Mouse (Mus musculus): ENCODE data around the gene Prss54.

The Prss54 gene

GRCm38 (mm10) chr8:95576240-95576639 is at the start of gene Prss54:
TSS of gene Prss54 (minus strand) at chr8:95576340.
- in situ Hi-C loops (cut with MboI; ENCODE audit: unreplicated experiment in 2 of 2): no loop called here

DNA sequence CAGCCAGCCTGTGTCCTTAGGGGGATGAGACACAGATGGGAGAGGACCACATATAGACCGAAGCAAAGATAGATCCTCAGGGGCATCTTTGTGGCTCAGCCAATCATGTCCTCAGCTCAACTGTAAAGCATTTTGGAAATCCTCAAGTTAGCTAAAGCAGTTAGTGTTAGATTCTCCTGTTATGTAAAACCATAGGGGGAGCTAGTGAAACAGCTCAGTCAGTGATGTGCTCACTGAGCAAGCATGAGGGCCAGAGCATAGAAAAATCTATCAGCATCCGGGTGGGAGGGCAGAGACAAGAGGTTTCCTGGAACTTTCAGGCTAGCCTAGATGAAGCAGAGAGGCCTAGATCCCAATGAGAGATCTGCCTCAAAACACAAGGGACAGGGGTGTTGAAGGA is 48.7 kb upstream of the Prss54 start:
- in situ Hi-C loops (cut with MboI; ENCODE audit: unreplicated experiment in 2 of 2): loop anchor here in 1 of 2 experiments (10.0 kb wide), 1 partner anchor 270 kb away; no protein-coding TSS in a partner anchor

GRCm38 (mm10) chr8:95620046-95620445 is 43.9 kb upstream of the Prss54 start:
- in situ Hi-C loops (cut with MboI; ENCODE audit: unreplicated experiment in 2 of 2): loop anchor here in 1 of 2 experiments (10.0 kb wide), 1 partner anchor 275 kb away; no protein-coding TSS in a partner anchor

DNA sequence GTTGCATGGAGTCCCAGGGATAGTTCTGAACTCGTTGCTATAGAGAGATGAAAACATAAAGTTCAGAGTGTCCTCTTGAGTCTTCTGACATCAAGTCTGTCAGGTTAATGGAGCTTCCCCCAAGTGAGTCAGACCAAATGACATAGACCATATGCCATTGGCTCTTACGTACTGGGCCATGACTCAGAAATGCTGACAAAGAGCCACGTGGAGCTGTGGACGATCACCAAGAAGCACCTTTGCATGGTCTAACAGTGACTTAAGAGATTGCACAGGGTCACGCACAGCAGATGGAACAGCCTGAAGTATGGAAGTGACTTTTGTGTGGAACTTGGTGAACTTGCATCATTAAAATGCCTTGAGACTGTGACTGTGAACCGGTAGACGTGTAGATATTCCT is 40.2 kb upstream of the Prss54 start:
- in situ Hi-C loops (cut with MboI; ENCODE audit: unreplicated experiment in 2 of 2): loop anchor here in 1 of 2 experiments (10.0 kb wide), 2 partner anchors 68 to 218 kb away; no protein-coding TSS in a partner anchor

DNA sequence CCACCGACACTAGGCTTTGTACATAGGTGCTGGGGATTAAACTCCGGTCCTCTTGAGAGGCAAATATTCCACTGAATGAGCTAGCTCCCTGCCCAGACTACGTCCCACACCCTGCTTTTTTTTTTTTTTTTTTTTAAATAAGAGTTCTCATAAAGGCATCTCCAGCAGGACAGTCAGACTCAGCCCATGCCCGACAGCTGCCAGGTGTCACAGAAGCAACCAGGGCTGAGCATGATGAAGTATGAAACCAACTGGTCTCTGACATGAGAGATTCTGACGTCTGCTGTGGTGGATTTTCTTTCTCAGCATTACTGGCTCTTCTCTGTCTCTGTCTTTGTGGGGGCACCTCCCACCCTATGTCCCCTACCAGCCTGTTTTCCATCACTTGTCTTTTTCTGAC is 35.6 kb upstream of the Prss54 start:
- in situ Hi-C loops (cut with MboI; ENCODE audit: unreplicated experiment in 2 of 2): loop anchor here in 1 of 2 experiments (10.0 kb wide), 2 partner anchors 73 to 223 kb away; no protein-coding TSS in a partner anchor

DNA sequence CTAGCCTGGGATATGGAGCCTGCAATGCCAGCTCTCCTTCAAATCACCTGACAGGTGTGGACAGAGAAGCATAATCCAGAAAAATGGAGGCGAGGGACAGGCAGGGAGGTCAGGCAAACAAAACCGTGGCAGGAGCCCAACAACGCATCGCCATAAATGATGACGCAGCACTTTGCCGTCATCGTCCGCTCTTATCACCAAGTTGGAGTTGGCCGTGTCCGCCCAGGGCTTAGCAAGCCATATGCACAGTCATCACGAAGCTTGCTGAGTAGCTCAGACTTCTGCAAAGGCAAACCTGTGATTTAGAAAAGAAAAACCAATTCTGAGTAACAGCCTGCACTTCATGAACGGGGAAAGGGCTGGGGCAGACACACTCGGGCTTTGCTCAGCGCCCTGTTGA is 34.6 kb upstream of the Prss54 start:
- in situ Hi-C loops (cut with MboI; ENCODE audit: unreplicated experiment in 2 of 2): loop anchor here in 1 of 2 experiments (10.0 kb wide), 2 partner anchors 74 to 224 kb away; no protein-coding TSS in a partner anchor

DNA sequence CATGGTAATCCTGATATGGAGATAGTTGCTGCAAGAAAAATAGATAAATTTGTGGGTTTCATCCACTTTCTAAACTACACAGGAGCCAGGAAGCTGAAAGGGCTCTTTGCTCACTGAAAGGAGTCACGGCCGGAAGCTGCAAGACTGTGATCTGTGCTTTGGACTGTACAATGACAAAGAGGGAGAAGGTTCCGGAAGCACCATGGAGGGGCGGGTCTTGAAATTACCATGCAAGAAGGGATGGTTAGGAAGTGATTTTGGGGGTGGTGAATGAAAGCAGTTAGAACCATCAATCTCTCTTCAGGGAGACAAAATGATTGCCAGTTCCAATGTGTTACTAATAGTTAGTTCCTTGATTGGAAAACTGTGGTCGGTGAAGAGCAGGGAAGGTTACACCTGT is 33.3 kb upstream of the Prss54 start:
- in situ Hi-C loops (cut with MboI; ENCODE audit: unreplicated experiment in 2 of 2): loop anchor here in 1 of 2 experiments (10.0 kb wide), 1 partner anchor 315 kb away; no protein-coding TSS in a partner anchor

GRCm38 (mm10) chr8:95607210-95607609 is 31.1 kb upstream of the Prss54 start:
- in situ Hi-C loops (cut with MboI; ENCODE audit: unreplicated experiment in 2 of 2): loop anchor here in 1 of 2 experiments (10.0 kb wide), 1 partner anchor 318 kb away; no protein-coding TSS in a partner anchor

DNA sequence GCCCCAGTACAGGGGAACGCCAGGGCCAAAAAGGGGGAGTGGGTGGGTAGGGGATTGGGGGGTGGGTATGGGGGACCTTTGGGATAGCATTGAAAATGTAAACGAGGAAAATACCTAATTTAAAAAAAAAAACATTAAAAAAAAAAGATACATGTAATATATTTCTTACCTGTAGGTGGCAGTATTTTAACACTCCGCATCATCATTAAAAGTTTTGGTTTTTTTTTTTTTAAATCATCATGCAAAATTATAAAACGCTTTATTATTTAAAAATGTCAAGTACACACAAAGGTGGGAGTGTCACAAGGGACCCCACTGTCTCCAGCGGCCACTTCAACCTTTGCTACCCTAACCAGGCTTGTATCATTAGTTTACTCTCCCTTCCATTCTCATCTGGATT is 30.4 kb upstream of the Prss54 start:
- in situ Hi-C loops (cut with MboI; ENCODE audit: unreplicated experiment in 2 of 2): loop anchor here in 1 of 2 experiments (10.0 kb wide), 1 partner anchor 318 kb away; no protein-coding TSS in a partner anchor

- in situ Hi-C loops (cut with MboI; ENCODE audit: unreplicated experiment in 2 of 2): loop anchor here (5.0 to 10.0 kb wide), 4 partner anchors 95 to 323 kb away; no protein-coding TSS in a partner anchor
These were observed 26.0 kb upstream of the Prss54 start for GRCm38 (mm10) chr8:95602168-95602567.

- in situ Hi-C loops (cut with MboI; ENCODE audit: unreplicated experiment in 2 of 2): loop anchor here (5.0 to 10.0 kb wide), 4 partner anchors 96 to 323 kb away; no protein-coding TSS in a partner anchor
These were observed 25.2 kb upstream of the Prss54 start for GRCm38 (mm10) chr8:95601306-95601705.

- in situ Hi-C loops (cut with MboI; ENCODE audit: unreplicated experiment in 2 of 2): loop anchor here (5.0 to 10.0 kb wide), 4 partner anchors 97 to 325 kb away; no protein-coding TSS in a partner anchor
These were observed 23.7 kb upstream of the Prss54 start for GRCm38 (mm10) chr8:95599861-95600260.

GRCm38 (mm10) chr8:95596841-95597241 is 20.7 kb upstream of the Prss54 start:
- in situ Hi-C loops (cut with MboI; ENCODE audit: unreplicated experiment in 2 of 2): loop anchor here in 1 of 2 experiments (5.0 kb wide), 1 partner anchor 100 kb away; no protein-coding TSS in a partner anchor

DNA sequence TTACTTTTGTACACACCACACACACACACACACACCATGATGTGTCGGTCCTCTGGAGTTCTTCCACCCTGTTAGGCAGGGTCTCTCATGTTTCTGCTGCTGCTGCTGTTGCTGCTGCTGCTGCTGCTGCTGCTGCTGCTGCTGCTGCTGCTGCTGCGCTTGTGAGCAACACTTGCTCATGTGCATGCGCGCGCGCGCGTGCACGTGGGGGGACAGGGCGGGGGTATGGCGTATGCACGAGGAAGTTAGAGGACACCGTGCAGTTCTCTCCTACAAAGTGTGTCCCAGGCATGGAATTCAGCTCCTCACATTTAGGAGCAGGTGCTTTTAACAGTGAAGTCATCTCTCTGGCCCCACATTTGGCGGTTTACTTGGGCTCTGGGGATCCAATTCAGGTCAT is 19.0 kb upstream of the Prss54 start:
- in situ Hi-C loops (cut with MboI; ENCODE audit: unreplicated experiment in 2 of 2): loop anchor here in 1 of 2 experiments (5.0 kb wide), 1 partner anchor 102 kb away; no protein-coding TSS in a partner anchor

DNA sequence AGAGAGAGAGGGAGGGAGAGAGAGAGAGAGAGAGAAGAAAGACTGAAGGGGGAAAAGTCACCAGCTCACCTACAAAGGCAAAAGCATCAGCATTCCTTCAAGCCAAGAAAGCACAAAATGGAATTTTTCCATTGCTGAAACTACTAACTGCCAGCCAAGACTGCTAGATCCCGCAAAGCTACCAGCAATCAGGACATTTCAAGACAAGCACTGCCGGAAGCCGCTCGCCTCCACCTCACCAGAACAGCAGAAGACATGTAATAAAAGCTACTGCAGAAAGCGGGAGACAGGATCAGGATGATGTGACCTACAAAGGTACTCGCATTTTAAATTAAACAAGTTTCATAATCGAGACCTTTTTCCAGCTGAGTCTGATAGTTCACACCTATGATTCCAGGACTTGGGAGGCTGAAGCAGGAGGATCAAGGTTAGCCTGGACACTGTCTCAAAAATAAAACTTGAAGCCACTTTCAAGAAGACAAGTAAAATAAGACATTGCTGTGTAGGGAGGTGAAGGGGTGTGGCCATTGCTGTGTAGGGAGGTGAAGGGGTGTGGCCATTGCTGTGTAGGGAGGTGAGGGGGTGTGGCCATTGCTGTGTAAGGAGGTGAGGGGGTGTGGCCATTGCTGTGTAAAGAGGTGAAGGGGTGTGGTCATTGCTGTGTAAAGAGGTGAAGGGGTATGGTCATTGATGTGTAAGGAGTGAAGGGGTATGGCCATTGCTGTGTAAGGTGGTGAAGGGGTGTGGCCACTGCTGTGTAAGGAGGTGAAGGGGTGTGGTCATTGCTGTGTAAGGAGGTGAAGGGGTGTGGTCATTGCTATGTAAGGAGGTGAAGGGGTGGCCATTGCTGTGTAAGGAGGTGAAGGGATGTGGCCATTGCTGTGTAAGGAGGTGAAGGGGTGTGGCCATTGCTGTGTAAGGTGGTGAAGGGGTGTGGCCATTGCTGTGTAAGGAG is 17.6 kb upstream of the Prss54 start:
- in situ Hi-C loops (cut with MboI; ENCODE audit: unreplicated experiment in 2 of 2): no loop called here

DNA sequence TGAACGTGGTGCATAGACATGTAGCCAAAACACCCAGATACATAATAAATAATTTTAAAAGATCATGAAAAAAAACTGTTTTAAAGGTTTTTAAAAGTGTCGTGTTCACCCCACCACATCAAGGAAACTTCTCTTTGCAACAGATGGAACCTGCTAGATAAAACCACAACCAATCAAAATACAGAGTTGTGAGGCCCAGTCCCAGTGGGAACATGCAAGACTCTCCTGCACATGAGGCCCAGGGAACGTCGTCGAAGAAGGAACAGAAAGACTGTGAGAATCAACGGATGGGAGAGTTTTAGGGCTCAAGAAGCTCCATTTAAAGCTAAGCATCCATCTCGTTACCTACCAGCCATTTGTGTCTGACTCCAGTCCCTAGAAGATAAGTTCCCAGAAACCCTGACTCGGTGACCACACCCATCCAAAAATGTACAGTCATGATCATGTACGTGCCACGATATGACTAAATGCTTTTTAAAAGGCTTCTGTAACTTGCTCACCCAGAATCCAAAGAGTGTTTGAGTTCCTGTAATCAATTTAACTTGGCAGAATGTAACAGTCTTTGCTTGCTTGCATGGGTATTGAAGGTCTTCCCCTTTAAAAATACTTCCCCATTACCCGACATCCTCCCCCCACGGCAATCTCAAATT is 16.1 kb upstream of the Prss54 start:
- in situ Hi-C loops (cut with MboI; ENCODE audit: unreplicated experiment in 2 of 2): no loop called here

DNA sequence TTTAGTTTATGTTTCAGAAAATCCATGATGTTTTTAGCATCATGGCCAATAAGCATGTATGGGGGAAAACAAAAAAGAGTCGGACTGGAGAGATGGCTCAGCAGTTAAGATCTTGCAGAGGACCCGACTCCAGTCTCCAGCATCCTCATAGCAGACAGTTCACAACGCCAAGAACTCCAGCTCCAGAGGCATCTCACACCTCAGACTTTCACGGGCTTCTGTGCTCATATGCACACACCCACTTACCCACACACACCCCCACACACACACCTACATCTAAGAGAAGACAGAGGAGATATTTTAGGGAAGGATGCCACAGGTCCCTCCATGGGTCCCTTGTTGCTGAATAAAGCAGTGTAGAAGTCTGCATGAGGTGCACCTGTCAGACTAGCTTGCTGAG is 14.4 kb upstream of the Prss54 start:
- in situ Hi-C loops (cut with MboI; ENCODE audit: unreplicated experiment in 2 of 2): no loop called here

GRCm38 (mm10) chr8:95589282-95589681 is 13.1 kb upstream of the Prss54 start:
- in situ Hi-C loops (cut with MboI; ENCODE audit: unreplicated experiment in 2 of 2): no loop called here

GRCm38 (mm10) chr8:95587339-95587738 is 11.2 kb upstream of the Prss54 start:
- in situ Hi-C loops (cut with MboI; ENCODE audit: unreplicated experiment in 2 of 2): no loop called here

GRCm38 (mm10) chr8:95573146-95573545 is 3.0 kb downstream of the Prss54 start:
- in situ Hi-C loops (cut with MboI; ENCODE audit: unreplicated experiment in 2 of 2): no loop called here

GRCm38 (mm10) chr8:95566809-95567208 is 9.3 kb downstream of the Prss54 start:
- in situ Hi-C loops (cut with MboI; ENCODE audit: unreplicated experiment in 2 of 2): no loop called here

Data from v-Abl transformed pro-B cells (cell line).